Mouse (Mus musculus): Measurements from ENCODE around the gene Adgrl3.

DNA sequence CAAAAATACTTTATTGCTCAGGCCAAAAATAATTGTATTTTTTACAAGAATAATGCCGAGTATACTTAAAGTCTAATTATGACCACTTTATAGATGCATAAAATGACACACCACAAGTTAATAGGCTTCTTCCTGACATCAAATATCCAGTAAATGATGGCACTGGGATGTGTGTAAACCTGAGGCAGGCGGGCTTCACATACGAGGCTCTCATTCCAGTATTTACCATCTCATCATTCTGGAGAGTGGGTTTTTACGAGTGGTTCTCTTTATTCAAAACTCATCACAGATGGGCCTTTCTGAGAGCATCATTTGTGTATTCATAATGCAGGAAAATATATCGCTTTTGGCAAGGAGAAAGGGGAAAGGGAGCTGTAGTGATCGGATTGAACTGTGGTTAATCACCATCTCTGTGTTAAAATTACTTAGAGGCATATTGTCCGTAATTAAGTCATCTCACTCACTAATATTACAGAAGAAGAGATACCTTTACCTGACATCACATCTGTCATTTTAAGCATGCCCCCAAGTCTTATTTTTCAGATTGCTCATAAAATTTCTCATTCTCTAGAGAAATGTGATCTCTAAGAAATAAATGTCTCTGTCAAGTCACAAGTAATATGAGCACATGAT, 737.3 kb downstream of the Adgrl3 start:
- TF ChIP-seq BHLHE40 (IDR thresholded peaks at IDR 0.05; ENCODE audit: borderline replicate concordance, low read depth, low read length) (no peak), CTCF (IDR thresholded peaks at IDR 0.05 in 2 of 3, conservative IDR thresholded peaks at IDR 0.05 in 1 of 3; ENCODE audit: control insufficient read depth in 1 of 3, insufficient read depth in 1 of 3, low read depth in 2 of 3, low read length in 3 of 3, poor library complexity in 1 of 3, severe bottlenecking in 1 of 3) (no peak), POLR2A (IDR thresholded peaks at IDR 0.05; ENCODE audit: control insufficient read depth in 1 of 2, insufficient read depth in 1 of 2, low read depth in 1 of 2, low read length in 2 of 2, poor library complexity in 1 of 2) (no peak), ZNF384 (IDR thresholded peaks at IDR 0.05; ENCODE audit: low read depth, low read length) (no peak), MXI1 (IDR thresholded peaks at IDR 0.05; ENCODE audit: low read depth, low read length) (no peak), MAX (IDR thresholded peaks at IDR 0.05; ENCODE audit: low read length) (no peak), NRF1 (IDR thresholded peaks at IDR 0.05; ENCODE audit: insufficient read depth, low read depth, low read length, poor library complexity, severe bottlenecking) (no peak), TCF12 (IDR thresholded peaks at IDR 0.05; ENCODE audit: low read depth, low read length) (no peak), SIN3A (IDR thresholded peaks at IDR 0.05; ENCODE audit: low read length) (no peak), ZC3H11A (IDR thresholded peaks at IDR 0.05; ENCODE audit: low read depth, low read length) (no peak), NELFE (IDR thresholded peaks at IDR 0.05; ENCODE audit: low read depth, low read length) (no peak), GABPA (IDR thresholded peaks at IDR 0.05; ENCODE audit: low read depth, low read length) (no peak)
